Mouse (Mus musculus): ENCODE measurements around the gene Cpne4. TPM values are rescaled to one million over a fixed set of nuclear protein-coding genes. Genes with fewer than 3 reads are reported as not detected.

Cpne4 gene
- polyA plus RNA-seq, 1 experiment: 0.24 TPM

DNA sequence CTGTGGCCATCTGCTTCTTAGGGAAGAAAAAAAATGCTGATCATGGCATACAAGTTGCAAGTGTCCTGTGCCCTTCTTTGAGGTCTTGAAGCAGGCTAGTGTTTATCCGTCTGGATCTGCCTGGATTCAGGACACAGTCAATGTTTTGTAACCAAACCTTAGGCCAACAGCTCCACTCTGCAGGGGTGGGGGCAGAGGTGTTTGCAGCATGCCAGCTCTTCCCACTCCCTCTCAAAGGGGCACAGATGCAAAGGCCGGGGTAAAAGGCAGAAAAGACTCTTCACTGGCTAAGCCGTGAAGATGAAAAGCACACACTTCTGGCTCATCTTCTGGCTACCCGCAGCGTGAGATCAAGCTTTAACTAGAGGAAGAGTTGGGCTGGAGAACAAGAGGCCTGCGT, 69.6 kb downstream of the Cpne4 start:
- no peak overlapping the region for H3K4me3 ChIP-seq (ENCODE audit: low read depth, low read length)
- no peaks in the 10 kb centered on the region for H3K4me1 ChIP-seq (ENCODE audit: control insufficient read depth, insufficient read depth, insufficient read length, low read length)
- TF ChIP-seq POLR2A (IDR thresholded peaks at IDR 0.05; ENCODE audit: low read depth, low read length) (no peak), CTCF (IDR thresholded peaks at IDR 0.05; ENCODE audit: extremely low read depth, insufficient read length, insufficient replicate concordance, low read depth, low read length) (no peak)
- no peaks in the 10 kb centered on the region for H3K27me3 ChIP-seq (ENCODE audit: control insufficient read depth, insufficient read depth, low read length)
- WGBS: 59% methylated on average over 6 of the region's 6 CpGs
- no peaks in the 10 kb centered on the region for H3K36me3 ChIP-seq (ENCODE audit: control insufficient read depth, insufficient read depth, low read length)
- no peak overlapping the region for H3K27ac ChIP-seq (ENCODE audit: insufficient read depth, low read depth, low read length)

DNA sequence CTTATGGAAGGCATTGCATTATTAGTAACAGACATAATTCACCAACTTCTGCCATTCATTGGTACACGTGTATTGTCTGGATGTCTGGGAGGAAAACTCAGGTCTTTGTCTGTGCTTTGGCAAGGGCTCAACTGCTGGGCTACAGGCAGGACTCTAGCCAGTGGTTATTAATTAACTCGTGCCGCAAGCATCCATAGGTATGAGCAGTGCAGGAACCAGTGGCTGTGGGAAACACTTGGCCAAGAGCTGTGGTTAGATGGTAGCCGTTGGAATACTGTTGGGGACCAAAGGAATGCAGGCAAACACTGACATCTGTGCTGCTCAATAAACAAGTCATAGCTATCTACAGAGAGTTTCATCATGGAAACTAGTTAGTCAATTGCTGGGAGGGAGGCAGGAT, 76.5 kb downstream of the Cpne4 start:
- no peak overlapping the region for H3K4me3 ChIP-seq (ENCODE audit: low read depth, low read length)
- no peaks in the 10 kb centered on the region for H3K36me3 ChIP-seq (ENCODE audit: control insufficient read depth, insufficient read depth, low read length)
- H3K27me3 ChIP-seq (ENCODE audit: control insufficient read depth, insufficient read depth, low read length): no peaks in the 10 kb centered on the region
- 44% methylated on average over 4 of the region's 4 CpGs for WGBS
- no peak overlapping the region for H3K27ac ChIP-seq (ENCODE audit: insufficient read depth, low read depth, low read length)
- H3K4me1 ChIP-seq (ENCODE audit: control insufficient read depth, insufficient read depth, insufficient read length, low read length): no peaks in the 10 kb centered on the region
- no peak for TF ChIP-seq CTCF (IDR thresholded peaks at IDR 0.05; ENCODE audit: extremely low read depth, insufficient read length, insufficient replicate concordance, low read depth, low read length)

DNA sequence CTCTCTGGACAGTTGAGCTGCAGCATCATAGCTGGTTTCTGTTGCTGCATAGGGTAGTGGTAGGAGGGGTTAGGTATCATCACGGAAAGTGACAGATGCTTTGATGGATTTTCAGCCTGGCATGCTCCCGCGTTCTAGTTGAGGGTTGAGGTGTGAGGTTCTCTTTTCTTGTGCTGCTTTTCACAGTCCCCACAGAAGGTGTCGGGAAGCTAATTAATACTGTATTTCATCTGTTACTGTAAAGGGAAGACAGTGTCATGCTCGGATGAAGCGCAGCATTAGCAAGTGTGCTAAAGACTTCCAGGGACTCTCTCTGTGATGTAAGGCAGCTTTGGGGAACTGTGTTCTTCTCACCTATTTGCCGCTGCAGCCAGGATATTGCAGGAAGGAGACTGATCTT, 80.7 kb downstream of the Cpne4 start:
- H3K36me3 ChIP-seq (ENCODE audit: control insufficient read depth, insufficient read depth, low read length): no peaks in the 10 kb centered on the region
- 46% methylated on average over 7 of the region's 7 CpGs for WGBS
- no peak overlapping the region for H3K27ac ChIP-seq (ENCODE audit: insufficient read depth, low read depth, low read length)
- no peaks in the 10 kb centered on the region for H3K4me1 ChIP-seq (ENCODE audit: control insufficient read depth, insufficient read depth, insufficient read length, low read length)
- H3K27me3 ChIP-seq (ENCODE audit: control insufficient read depth, insufficient read depth, low read length): no peaks in the 10 kb centered on the region
- H3K4me3 ChIP-seq (ENCODE audit: low read depth, low read length): no peak overlapping the region
- TF ChIP-seq CTCF (IDR thresholded peaks at IDR 0.05; ENCODE audit: extremely low read depth, insufficient read length, insufficient replicate concordance, low read depth, low read length) (no peak), POLR2A (IDR thresholded peaks at IDR 0.05; ENCODE audit: low read depth, low read length) (no peak)

DNA sequence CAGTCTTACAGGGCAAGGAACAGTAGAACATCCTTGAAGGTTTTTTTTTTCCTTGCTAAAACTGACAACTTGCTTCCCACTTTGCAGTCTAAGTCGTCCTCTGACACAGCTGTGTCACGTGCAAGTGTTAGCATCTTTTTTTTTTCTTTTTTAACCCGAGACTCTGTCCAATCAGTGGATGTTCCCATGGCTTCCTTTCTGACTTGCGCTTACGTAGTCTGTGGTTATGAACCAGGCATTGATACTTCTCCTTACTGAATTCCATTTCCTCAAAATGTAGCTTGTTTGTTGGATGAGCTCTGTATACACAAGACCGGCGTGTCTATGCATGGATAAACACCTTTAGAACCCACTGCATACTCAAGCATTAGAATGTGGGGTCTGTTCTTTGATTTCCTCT, 82.2 kb downstream of the Cpne4 start:
- Histone ChIP-seq H3K27ac (ENCODE audit: insufficient read depth, low read depth, low read length) (no peak overlapping the region), H3K4me1 (ENCODE audit: control insufficient read depth, insufficient read depth, insufficient read length, low read length) (no peaks in the 10 kb centered on the region), H3K36me3 (ENCODE audit: control insufficient read depth, insufficient read depth, low read length) (no peaks in the 10 kb centered on the region), H3K27me3 (ENCODE audit: control insufficient read depth, insufficient read depth, low read length) (no peaks in the 10 kb centered on the region), H3K4me3 (ENCODE audit: low read depth, low read length) (no peak overlapping the region)
- TF ChIP-seq CTCF (IDR thresholded peaks at IDR 0.05; ENCODE audit: extremely low read depth, insufficient read length, insufficient replicate concordance, low read depth, low read length) (no peak), POLR2A (IDR thresholded peaks at IDR 0.05; ENCODE audit: low read depth, low read length) (no peak)
- WGBS: 68% methylated on average over 7 of the region's 7 CpGs

DNA sequence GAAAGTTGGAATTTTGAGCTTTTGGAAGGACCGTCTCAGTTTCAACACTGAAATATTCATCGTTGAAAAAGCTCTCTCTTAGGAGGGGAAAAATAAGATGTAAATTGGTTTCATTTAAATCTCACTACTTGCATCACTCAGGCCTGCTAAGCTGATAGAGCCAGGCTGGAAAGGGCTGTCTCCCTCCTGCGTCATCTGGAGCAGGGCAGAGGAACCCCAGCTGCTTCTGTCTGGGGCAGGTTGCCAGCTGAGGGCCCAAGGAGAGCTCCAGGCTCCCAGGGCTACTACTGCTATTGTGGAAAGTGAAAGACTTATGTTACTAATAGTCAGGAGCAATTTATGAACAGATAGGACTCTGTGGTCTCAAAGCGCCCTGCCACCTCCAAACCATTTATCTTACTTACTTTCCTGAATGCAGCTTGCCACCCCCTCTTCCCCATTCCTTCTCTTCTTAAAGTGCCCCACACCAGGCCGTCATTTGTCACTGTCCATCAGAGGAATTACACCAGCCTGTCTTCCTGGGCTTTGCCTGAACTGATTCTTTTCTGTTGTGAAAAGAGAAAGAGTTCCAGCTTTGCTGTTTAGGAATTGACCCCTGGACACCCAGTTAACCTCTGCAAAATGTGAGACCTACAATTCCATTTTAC, 99.4 kb downstream of the Cpne4 start:
- TF ChIP-seq POLR2A (IDR thresholded peaks at IDR 0.05; ENCODE audit: low read depth, low read length) (no peak), CTCF (IDR thresholded peaks at IDR 0.05; ENCODE audit: extremely low read depth, insufficient read length, insufficient replicate concordance, low read depth, low read length) (no peak)
- no peaks in the 10 kb centered on the region for H3K27me3 ChIP-seq (ENCODE audit: control insufficient read depth, insufficient read depth, low read length)
- no peak overlapping the region for H3K4me3 ChIP-seq (ENCODE audit: low read depth, low read length)
- H3K4me1 ChIP-seq (ENCODE audit: control insufficient read depth, insufficient read depth, insufficient read length, low read length): no peaks in the 10 kb centered on the region
- WGBS: 66% methylated on average over 5 of the region's 5 CpGs
- no peak overlapping the region for H3K27ac ChIP-seq (ENCODE audit: insufficient read depth, low read depth, low read length)
- H3K36me3 ChIP-seq (ENCODE audit: control insufficient read depth, insufficient read depth, low read length): no peaks in the 10 kb centered on the region

DNA sequence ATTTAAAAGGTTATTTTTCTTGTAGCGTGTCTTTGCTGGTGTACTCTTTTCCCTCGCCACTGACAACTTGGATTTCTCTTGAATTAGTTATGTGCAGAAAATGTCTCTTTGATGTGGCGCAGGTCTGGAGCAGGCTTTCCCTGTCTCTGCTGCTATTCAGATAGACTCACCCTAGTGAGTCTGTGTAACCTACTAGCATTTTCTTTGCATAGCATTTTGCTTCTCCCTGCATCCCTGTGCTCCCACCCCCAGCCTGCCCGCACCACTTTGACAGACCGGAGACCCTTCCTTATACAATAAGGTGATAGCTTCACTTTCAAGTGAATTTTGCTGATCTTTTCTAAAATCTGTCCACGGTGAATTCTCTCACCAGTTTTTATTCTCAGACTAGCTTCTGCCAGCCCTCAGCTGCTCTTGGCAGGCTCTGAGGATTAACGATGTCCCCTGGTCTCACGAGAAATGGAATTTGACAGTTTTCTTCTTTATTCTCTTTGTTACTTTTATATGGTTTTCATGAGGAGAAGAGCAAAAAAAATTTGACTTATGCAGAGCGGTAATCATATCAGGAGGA, 105.7 kb downstream of the Cpne4 start:
- Histone ChIP-seq H3K4me3 (ENCODE audit: low read depth, low read length) (no peak overlapping the region), H3K27me3 (ENCODE audit: control insufficient read depth, insufficient read depth, low read length) (no peaks in the 10 kb centered on the region), H3K36me3 (ENCODE audit: control insufficient read depth, insufficient read depth, low read length) (no peaks in the 10 kb centered on the region), H3K27ac (ENCODE audit: insufficient read depth, low read depth, low read length) (no peak overlapping the region), H3K4me1 (ENCODE audit: control insufficient read depth, insufficient read depth, insufficient read length, low read length) (no peaks in the 10 kb centered on the region)
- no peak for TF ChIP-seq POLR2A (IDR thresholded peaks at IDR 0.05; ENCODE audit: low read depth, low read length)
- 84% methylated on average over 9 of the region's 9 CpGs for WGBS

DNA sequence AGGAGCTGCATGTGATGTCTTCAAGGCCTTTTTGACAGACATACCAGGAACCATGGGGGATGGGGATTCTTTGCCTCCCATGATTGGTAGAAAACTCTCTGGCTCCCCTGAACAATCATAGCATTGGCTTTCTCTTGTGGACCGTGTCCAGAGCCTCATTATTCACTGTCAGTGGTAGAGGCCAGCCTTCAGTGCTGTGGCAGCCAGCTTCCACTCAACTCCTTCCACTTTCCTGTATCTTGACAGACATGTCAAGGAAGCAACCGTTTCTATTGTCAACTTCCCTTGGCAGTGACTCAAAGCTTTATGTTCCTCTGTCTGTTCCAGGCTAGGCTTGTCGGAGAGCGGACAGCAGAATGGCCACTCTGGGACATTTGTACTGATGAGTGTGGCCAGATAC, 112.7 kb downstream of the Cpne4 start:
- Histone ChIP-seq H3K27me3 (ENCODE audit: control insufficient read depth, insufficient read depth, low read length) (no peaks in the 10 kb centered on the region), H3K36me3 (ENCODE audit: control insufficient read depth, insufficient read depth, low read length) (no peaks in the 10 kb centered on the region), H3K4me1 (ENCODE audit: control insufficient read depth, insufficient read depth, insufficient read length, low read length) (no peaks in the 10 kb centered on the region), H3K4me3 (ENCODE audit: low read depth, low read length) (no peak overlapping the region), H3K27ac (ENCODE audit: insufficient read depth, low read depth, low read length) (no peak overlapping the region)
- 59% methylated on average over 4 of the region's 4 CpGs for WGBS
- TF ChIP-seq CTCF (IDR thresholded peaks at IDR 0.05; ENCODE audit: extremely low read depth, insufficient read length, insufficient replicate concordance, low read depth, low read length) (no peak), POLR2A (IDR thresholded peaks at IDR 0.05; ENCODE audit: low read depth, low read length) (no peak)
